Mouse (Mus musculus): ENCODE measurements at regions not wholly inside any gene's neighbourhood (a gene's known extent, or its start where the extent isn't known, plus 50 kb on each side); places are given as distances from the start of the nearest gene placed in this dataset.
"Not testable (repeated sequence)": the region's sequence is repeated elsewhere in the genome, so short reads cannot be mapped to it uniquely, and the experiment has no call there.

DNA sequence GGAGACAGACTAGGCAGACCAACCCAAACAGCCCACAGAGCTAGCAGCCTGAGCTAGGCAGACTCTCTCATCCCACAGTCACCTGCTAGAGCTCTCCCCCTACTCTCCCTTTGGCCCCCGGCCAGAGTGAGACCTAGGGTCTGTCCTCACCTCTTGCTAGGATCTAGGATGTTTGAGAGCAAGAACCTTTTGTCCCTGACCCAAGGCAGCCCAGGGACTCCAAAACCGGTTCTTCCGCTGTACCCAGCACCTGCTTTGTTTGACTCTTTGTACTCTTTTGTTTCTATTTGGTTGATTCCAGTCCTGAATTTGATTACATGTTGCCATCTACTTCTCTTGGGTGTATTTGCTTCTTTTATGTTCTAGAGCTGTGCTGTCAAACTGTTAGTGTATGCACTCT, 75.3 kb downstream of the H60c start:
- H3K4me1 ChIP-seq (replicated peaks; ENCODE audit: control insufficient read depth, insufficient read depth, low read length), result no peaks in the 10 kb centered on the region
- ATAC-seq (replicated peaks; ENCODE audit: low FRiP score), result no peak
- WGBS, result 66% methylated on average over 3 of the region's 3 CpGs

DNA sequence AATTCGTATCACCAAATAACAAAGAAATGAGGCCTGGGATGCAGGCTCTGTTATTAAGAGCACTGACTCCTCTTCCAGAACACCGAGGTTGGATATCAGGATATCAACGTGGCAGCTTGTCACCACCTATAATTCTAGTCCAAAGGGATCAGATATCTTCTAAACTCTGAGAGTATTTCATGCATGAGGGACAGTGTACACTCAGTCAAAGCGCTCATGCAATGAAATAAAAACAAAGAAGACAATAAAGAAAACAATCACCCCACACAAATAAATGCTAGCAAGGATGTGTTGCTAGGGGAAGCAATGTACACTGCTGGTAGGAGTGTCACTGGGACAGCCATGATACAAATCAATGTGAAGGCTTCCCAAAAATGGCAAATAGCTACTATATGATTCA, 79.2 kb downstream of the H60c start:
- H3K4me2 ChIP-seq (ENCODE audit: low read depth, low read length, severe bottlenecking), result no peak overlapping the region
- H3K9ac ChIP-seq (ENCODE audit: low read length), result no peak overlapping the region
- DNase-seq (ENCODE audit: low spot score), result no peak
- 0 out of 2 replicates have a peak, but pooled peaks cover 3% of the 10 kb centered on the region for H3K9me3 ChIP-seq (ENCODE audit: control insufficient read depth, low read length)
- ATAC-seq (replicated peaks; ENCODE audit: low FRiP score), result no peak
- no peaks in the 10 kb centered on the region for H3K27me3 ChIP-seq (ENCODE audit: control insufficient read depth, insufficient read depth, low read length)
- H3K36me3 ChIP-seq (ENCODE audit: control insufficient read depth, insufficient read depth, low read length), result no peaks in the 10 kb centered on the region
- H3K4me3 ChIP-seq (ENCODE audit: low read depth, low read length), result no peak overlapping the region
- no peaks in the 10 kb centered on the region for H3K4me1 ChIP-seq (replicated peaks; ENCODE audit: control insufficient read depth, insufficient read depth, low read length)
- WGBS, result 82% methylated on average over 4 of the region's 4 CpGs
- no peak overlapping the region for H3K27ac ChIP-seq (ENCODE audit: low read depth, low read length)

More for the DNA sequence above, 75.3 kb downstream of the H60c start:
- Histone ChIP-seq H3K9me3 (ENCODE audit: control insufficient read depth, low read length) (peaks cover 3% of the 10 kb centered on the region; the same call in 1 of the 2 replicates), H3K4me3 (ENCODE audit: low read depth, low read length) (no peak overlapping the region), H3K9ac (ENCODE audit: low read length) (no peak overlapping the region), H3K27ac (ENCODE audit: low read depth, low read length) (no peak overlapping the region), H3K27me3 (ENCODE audit: control insufficient read depth, insufficient read depth, low read length) (no peaks in the 10 kb centered on the region), H3K36me3 (ENCODE audit: control insufficient read depth, insufficient read depth, low read length) (no peaks in the 10 kb centered on the region), H3K4me2 (ENCODE audit: low read depth, low read length, severe bottlenecking) (no peak overlapping the region)
- no peak for DNase-seq (ENCODE audit: low spot score)

DNA sequence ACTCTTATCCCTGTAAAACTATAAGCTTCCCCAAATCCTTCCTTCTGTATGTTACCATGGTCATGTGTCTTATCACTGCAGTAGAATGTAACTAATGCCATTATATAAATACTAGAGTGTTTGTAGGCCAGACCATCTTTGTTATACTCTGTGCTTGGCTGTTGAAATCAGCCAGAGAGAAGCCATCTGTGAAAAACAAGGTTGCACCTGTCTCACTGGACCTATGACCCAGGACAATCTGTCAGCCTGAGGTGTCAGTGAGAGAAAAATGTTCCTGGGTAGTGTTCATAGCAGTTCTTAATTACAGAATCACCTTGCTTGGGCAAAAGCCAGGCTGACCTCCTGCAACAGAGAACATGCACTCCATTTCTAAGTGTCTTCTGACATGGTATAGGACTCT, 87.5 kb downstream of the H60c start:
- H3K27me3 ChIP-seq (ENCODE audit: control insufficient read depth, insufficient read depth, low read length), result no peaks in the 10 kb centered on the region
- H3K9me3 ChIP-seq (ENCODE audit: control insufficient read depth, low read length), result peaks cover 3% of the 10 kb centered on the region; the same call in 1 of the 2 replicates
- no peaks in the 10 kb centered on the region for H3K36me3 ChIP-seq (ENCODE audit: control insufficient read depth, insufficient read depth, low read length)
- no peaks in the 10 kb centered on the region for H3K4me1 ChIP-seq (replicated peaks; ENCODE audit: control insufficient read depth, insufficient read depth, low read length)
- H3K4me3 ChIP-seq (ENCODE audit: low read depth, low read length), result no peak overlapping the region
- H3K27ac ChIP-seq (ENCODE audit: low read depth, low read length), result no peak overlapping the region
- no peak overlapping the region for H3K4me2 ChIP-seq (ENCODE audit: low read depth, low read length, severe bottlenecking)
- DNase-seq (ENCODE audit: low spot score), result no peak
- no peak overlapping the region for H3K9ac ChIP-seq (ENCODE audit: low read length)
- ATAC-seq (replicated peaks; ENCODE audit: low FRiP score), result no peak

DNA sequence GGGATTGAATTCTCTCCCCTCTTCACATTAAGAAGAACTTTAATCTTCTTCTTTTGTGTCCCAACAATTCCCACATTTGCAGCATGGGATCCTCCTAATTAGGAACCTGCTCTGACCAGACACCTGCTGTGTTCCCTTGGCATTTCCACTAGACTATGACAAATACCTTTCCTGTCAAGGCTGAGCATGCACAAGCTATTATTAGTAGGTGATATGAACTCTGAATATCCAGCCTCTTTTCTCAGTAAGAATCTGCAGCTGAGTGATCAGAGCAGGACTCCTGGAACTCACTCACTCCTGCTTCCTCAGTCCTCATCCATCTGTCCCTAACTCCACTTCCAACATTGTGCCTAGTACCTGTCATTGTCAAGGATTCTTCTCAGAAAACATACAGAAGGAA, 94.0 kb downstream of the H60c start:
- no peaks in the 10 kb centered on the region for H3K27me3 ChIP-seq (ENCODE audit: control insufficient read depth, insufficient read depth, low read length)
- H3K9ac ChIP-seq (ENCODE audit: low read length), result no peak overlapping the region
- no peaks in the 10 kb centered on the region for H3K36me3 ChIP-seq (ENCODE audit: control insufficient read depth, insufficient read depth, low read length)
- H3K4me3 ChIP-seq (ENCODE audit: low read depth, low read length), result no peak overlapping the region
- no peak for ATAC-seq (replicated peaks; ENCODE audit: low FRiP score)
- no peak for DNase-seq (ENCODE audit: low spot score)
- no peaks in the 10 kb centered on the region for H3K4me1 ChIP-seq (replicated peaks; ENCODE audit: control insufficient read depth, insufficient read depth, low read length)
- H3K4me2 ChIP-seq (ENCODE audit: low read depth, low read length, severe bottlenecking), result no peak overlapping the region
- H3K9me3 ChIP-seq (ENCODE audit: control insufficient read depth, low read length), result no peaks in the 10 kb centered on the region; the same call in 1 of the 2 replicates
- H3K27ac ChIP-seq (ENCODE audit: low read depth, low read length), result no peak overlapping the region

DNA sequence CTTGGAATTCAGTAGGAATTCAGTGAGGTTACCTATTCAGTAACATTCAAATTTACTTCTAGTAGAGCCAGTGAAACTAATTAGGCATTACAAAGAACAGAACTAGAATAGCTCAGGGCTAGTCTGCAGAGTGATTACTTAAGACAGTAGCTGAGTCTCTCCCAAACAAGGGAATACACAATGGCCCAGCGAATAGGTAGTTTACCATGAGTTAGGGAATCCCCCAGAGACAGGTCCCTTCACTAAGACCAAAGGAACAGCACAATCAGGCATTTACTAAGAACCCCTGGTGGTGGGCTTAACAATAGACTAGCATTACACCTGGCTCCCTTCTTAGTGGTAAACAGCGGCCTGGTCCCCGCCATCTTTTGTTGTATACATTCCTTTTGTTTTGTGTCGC, 94.6 kb downstream of the H60c start:
- H3K27me3 ChIP-seq (ENCODE audit: control insufficient read depth, insufficient read depth, low read length); H3K36me3 ChIP-seq (ENCODE audit: control insufficient read depth, insufficient read depth, low read length); H3K27ac ChIP-seq (ENCODE audit: low read depth, low read length); H3K4me2 ChIP-seq (ENCODE audit: low read depth, low read length, severe bottlenecking); DNase-seq (ENCODE audit: low spot score); ATAC-seq (replicated peaks; ENCODE audit: low FRiP score); H3K4me3 ChIP-seq (ENCODE audit: low read depth, low read length); H3K4me1 ChIP-seq (replicated peaks; ENCODE audit: control insufficient read depth, insufficient read depth, low read length); H3K9me3 ChIP-seq (ENCODE audit: control insufficient read depth, low read length); H3K9ac ChIP-seq (ENCODE audit: low read length): not testable (repeated sequence)
- 46% methylated on average over 4 of the region's 4 CpGs for WGBS

DNA sequence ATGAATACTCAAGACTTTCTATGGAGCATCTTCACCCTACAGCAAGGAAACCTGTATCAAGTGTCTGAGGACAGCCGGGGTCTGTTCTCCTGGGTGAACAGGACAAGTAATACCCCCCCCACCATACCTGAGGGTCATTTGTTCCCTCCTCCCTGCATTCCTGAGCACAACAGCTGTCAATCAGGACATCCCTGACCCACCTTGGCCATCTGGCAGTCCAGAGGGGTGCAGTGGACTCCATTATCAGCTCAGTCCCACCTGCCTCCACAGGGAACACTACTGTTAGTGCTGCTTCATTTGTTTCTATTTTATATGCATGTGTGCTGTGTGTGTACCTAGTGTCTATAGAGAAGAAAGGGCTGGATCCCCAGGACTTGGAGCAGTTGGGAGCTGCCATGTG, 95.3 kb downstream of the H60c start:
- ATAC-seq (replicated peaks; ENCODE audit: low FRiP score) (no peak), DNase-seq (ENCODE audit: low spot score) (no peak)
- no peaks in the 10 kb centered on the region for H3K4me1 ChIP-seq (replicated peaks; ENCODE audit: control insufficient read depth, insufficient read depth, low read length)
- WGBS, result 100% methylated on average over 1 of the region's 1 CpGs
- no peaks in the 10 kb centered on the region for H3K36me3 ChIP-seq (ENCODE audit: control insufficient read depth, insufficient read depth, low read length)
- H3K27ac ChIP-seq (ENCODE audit: low read depth, low read length), result no peak overlapping the region
- H3K4me3 ChIP-seq (ENCODE audit: low read depth, low read length), result no peak overlapping the region
- no peak overlapping the region for H3K4me2 ChIP-seq (ENCODE audit: low read depth, low read length, severe bottlenecking)
- H3K27me3 ChIP-seq (ENCODE audit: control insufficient read depth, insufficient read depth, low read length), result no peaks in the 10 kb centered on the region
- no peaks in the 10 kb centered on the region; the same call in 1 of the 2 replicates for H3K9me3 ChIP-seq (ENCODE audit: control insufficient read depth, low read length)
- no peak overlapping the region for H3K9ac ChIP-seq (ENCODE audit: low read length)

DNA sequence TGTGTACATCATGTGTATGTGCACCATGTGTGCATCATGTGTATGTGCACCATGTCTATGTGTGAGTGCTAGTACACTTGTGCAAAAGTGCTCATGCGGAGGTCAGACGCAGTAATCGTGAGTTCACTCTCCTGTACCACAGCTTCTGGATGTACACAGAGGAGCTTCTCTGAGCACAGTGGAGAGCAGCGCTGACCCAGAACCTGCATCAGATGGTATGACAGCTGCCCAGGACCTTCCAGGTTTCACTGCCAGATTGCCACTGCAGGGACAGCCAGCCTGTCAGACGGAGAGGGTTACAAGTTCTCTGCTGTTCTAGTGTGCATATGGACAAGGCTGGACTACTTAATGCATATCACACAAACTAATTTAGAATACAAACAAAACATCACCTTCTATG, 96.2 kb downstream of the H60c start:
- no peak for DNase-seq (ENCODE audit: low spot score)
- Histone ChIP-seq H3K27me3 (ENCODE audit: control insufficient read depth, insufficient read depth, low read length) (no peaks in the 10 kb centered on the region), H3K4me1 (replicated peaks; ENCODE audit: control insufficient read depth, insufficient read depth, low read length) (no peaks in the 10 kb centered on the region), H3K4me3 (ENCODE audit: low read depth, low read length) (no peak overlapping the region), H3K27ac (ENCODE audit: low read depth, low read length) (no peak overlapping the region), H3K4me2 (ENCODE audit: low read depth, low read length, severe bottlenecking) (no peak overlapping the region), H3K9me3 (ENCODE audit: control insufficient read depth, low read length) (no peaks in the 10 kb centered on the region; the same call in 1 of the 2 replicates), H3K36me3 (ENCODE audit: control insufficient read depth, insufficient read depth, low read length) (no peaks in the 10 kb centered on the region), H3K9ac (ENCODE audit: low read length) (no peak overlapping the region)
- no peak for ATAC-seq (replicated peaks; ENCODE audit: low FRiP score)
- 94% methylated on average over 5 of the region's 5 CpGs for WGBS

DNA sequence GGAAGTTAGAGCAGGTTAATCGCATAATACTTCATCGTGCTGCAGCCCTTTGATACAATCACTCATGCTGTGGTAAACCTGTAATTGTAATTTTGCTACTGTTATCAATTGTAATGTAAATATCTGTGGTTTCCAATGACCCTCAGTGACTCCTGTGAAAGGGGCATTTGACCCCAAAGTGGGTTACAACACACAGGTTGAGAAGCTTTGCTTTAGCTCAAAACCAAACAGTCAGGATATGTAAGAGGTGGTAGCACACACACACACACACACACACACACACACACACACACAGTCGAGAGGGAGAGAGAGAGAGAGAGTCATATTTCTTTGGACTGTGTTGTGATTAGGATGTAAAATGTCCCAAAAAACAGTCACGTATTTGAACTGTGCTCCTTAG, 112.0 kb downstream of the H60c start:
- no peaks in the 10 kb centered on the region for H3K27me3 ChIP-seq (ENCODE audit: control insufficient read depth, insufficient read depth, low read length)
- 80% methylated on average over 4 of the region's 4 CpGs for WGBS
- ATAC-seq (replicated peaks; ENCODE audit: low FRiP score) (no peak), DNase-seq (ENCODE audit: low spot score) (no peak)
- no peak overlapping the region for H3K9ac ChIP-seq (ENCODE audit: low read length)
- no peaks in the 10 kb centered on the region for H3K4me1 ChIP-seq (replicated peaks; ENCODE audit: control insufficient read depth, insufficient read depth, low read length)
- no peaks in the 10 kb centered on the region for H3K36me3 ChIP-seq (ENCODE audit: control insufficient read depth, insufficient read depth, low read length)
- no peak overlapping the region for H3K27ac ChIP-seq (ENCODE audit: low read depth, low read length)
- H3K4me3 ChIP-seq (ENCODE audit: low read depth, low read length), result no peak overlapping the region
- no peak overlapping the region for H3K4me2 ChIP-seq (ENCODE audit: low read depth, low read length, severe bottlenecking)
- H3K9me3 ChIP-seq (ENCODE audit: control insufficient read depth, low read length), result peaks cover 7% of the 10 kb centered on the region; the same call in 1 of the 2 replicates

DNA sequence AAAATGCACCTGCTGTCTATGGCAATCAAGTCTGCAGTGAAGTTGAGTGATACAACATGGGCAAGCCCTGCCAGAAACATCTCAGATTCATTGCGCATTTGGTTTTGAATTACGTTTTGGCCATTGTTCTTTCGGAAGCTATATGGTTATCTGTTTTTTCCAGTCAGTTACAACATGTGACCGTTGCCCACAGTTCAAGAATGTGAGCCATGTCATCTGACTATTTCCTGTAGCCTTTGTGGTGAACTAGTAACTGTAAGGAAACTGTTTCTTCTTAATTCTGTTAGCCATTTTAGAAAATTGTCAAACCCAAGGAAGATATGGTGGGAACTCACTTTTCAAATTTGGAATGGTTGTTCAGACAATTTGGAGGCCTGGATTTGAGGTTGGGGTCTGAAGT, 119.4 kb downstream of the H60c start:
- no peaks in the 10 kb centered on the region for H3K36me3 ChIP-seq (ENCODE audit: control insufficient read depth, insufficient read depth, low read length)
- no peak overlapping the region for H3K4me2 ChIP-seq (ENCODE audit: low read depth, low read length, severe bottlenecking)
- peaks cover 5% of the 10 kb centered on the region; the same call in 1 of the 2 replicates for H3K9me3 ChIP-seq (ENCODE audit: control insufficient read depth, low read length)
- H3K9ac ChIP-seq (ENCODE audit: low read length), result no peak overlapping the region
- H3K27ac ChIP-seq (ENCODE audit: low read depth, low read length), result no peak overlapping the region
- no peaks in the 10 kb centered on the region for H3K4me1 ChIP-seq (replicated peaks; ENCODE audit: control insufficient read depth, insufficient read depth, low read length)
- ATAC-seq (replicated peaks; ENCODE audit: low FRiP score), result no peak
- H3K27me3 ChIP-seq (ENCODE audit: control insufficient read depth, insufficient read depth, low read length), result no peaks in the 10 kb centered on the region
- WGBS, result 91% methylated on average over 4 of the region's 4 CpGs
- DNase-seq (ENCODE audit: low spot score), result no peak
- no peak overlapping the region for H3K4me3 ChIP-seq (ENCODE audit: low read depth, low read length)

Data from forebrain, embryonic 11.5 days (tissue).